Mouse (Mus musculus) yolk sac, embryonic 10.5 days (tissue): Measurements from ENCODE around the gene Hspa1b.
"Not testable (repeated sequence)": the region's sequence is repeated elsewhere in the genome, so short reads cannot be mapped to it uniquely, and the experiment has no call there.

ENCODE experiments used
- DNase-seq: peaks from one replicate; pipeline ENCODE4 v3.0.0-alpha.2; 2017; ENCODE audit warnings: low spot score

The Hspa1b gene

GRCm38 (mm10) chr17:34981690-34982180, 22.7 kb upstream of the Hspa1b start, which contains the start of gene Lsm2:
Lsm2 (plus strand) TSS chr17:34981862.
- peak; percentile 94 for DNase-seq

DNA sequence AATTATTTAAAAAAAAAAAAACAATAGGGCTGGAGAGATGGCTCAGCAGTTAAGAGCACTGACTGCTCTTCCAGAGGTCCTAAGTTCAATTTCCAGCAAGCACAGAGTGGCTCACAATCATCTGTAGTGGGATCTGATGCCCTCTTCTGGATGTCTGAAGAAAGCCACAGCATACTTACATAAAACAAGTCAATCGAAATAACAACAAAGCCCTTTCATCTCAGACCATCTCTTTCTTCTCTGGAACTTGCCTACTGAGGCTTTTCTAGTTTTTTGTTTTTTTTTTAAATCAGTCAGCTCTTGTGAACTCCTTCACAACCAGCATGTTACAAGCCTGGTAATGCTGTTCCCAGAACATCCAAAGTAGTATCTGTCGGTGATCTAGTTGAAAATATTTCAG, 21.6 kb upstream of the Hspa1b start:
- peak; percentile 72 for DNase-seq

- peak; percentile 31 for DNase-seq
Measured at GRCm38 (mm10) chr17:34979631-34980030, 20.6 kb upstream of the Hspa1b start.

- no peak for DNase-seq
Measured at GRCm38 (mm10) chr17:34978239-34978638, 19.2 kb upstream of the Hspa1b start.

- DNase-seq, result no peak
Measured at GRCm38 (mm10) chr17:34977000-34977399, 18.0 kb upstream of the Hspa1b start.

GRCm38 (mm10) chr17:34975581-34976492, 16.8 kb upstream of the Hspa1b start:
- DNase-seq, result no peak

- peak; percentile 83 for DNase-seq
Measured at GRCm38 (mm10) chr17:34972069-34972749, 13.2 kb upstream of the Hspa1b start, which contains the start of the genes Hspa1a and Hspa1l. Hspa1a (minus strand) TSS chr17:34972156. Hspa1l (plus strand) TSS chr17:34972703.

DNA sequence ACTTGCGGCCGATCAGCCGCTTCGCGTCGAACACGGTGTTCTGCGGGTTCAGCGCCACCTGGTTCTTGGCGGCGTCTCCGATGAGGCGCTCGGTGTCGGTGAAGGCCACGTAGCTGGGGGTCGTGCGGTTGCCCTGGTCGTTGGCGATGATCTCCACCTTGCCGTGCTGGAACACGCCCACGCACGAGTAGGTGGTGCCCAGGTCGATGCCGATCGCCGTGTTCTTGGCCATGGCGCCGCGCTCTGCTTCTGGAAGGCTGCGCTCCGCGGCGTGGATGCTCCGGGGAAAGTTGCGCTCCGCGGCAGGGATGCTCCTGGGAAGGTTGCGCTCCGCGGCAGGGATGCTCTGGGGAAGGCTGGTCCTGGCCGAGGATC, 12.6 kb upstream of the Hspa1b start:
- not testable (repeated sequence) for DNase-seq

DNA sequence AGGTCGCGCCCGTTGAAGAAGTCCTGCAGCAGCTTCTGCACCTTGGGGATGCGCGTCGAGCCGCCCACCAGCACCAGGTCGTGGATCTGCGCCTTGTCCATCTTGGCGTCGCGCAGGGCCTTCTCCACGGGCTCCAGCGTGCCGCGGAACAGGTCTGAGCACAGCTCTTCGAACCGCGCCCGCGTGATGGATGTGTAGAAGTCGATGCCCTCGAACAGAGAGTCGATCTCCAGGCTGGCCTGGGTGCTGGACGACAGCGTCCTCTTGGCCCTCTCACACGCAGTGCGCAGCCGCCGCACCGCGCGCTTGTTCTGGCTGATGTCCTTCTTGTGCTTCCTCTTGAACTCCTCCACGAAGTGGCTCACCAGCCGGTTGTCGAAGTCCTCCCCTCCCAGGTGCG, 11.8 kb upstream of the Hspa1b start:
- DNase-seq, result not testable (repeated sequence)

GRCm38 (mm10) chr17:34969822-34970221, 10.8 kb upstream of the Hspa1b start, which contains the start of gene Gm20481:
Gm20481 (plus strand) TSS chr17:34969912.
- DNase-seq, result not testable (repeated sequence)

GRCm38 (mm10) chr17:34965627-34966026, 6.6 kb upstream of the Hspa1b start:
- DNase-seq, result no peak

DNA sequence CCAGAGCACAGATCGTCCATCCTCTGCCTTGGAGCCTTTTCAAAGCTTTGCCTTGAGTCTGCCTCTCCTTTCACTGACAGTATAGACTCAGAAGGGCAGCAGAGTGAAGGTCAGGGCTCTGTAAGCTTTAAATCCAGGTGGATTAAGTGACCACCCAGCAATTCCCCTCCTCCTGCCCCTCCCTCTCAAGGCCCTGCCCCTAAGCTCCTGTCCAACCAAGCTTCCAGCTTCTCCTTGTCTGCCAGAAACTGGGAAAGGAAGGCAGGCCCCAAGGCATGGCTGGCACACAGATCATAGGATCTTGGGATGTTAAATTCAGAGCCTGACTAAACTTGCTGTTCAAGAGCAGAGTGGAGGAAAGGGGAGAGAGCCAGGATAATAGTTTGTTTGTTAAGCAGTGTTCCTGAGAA, 5.6 kb upstream of the Hspa1b start:
- peak; percentile 65 for DNase-seq

DNA sequence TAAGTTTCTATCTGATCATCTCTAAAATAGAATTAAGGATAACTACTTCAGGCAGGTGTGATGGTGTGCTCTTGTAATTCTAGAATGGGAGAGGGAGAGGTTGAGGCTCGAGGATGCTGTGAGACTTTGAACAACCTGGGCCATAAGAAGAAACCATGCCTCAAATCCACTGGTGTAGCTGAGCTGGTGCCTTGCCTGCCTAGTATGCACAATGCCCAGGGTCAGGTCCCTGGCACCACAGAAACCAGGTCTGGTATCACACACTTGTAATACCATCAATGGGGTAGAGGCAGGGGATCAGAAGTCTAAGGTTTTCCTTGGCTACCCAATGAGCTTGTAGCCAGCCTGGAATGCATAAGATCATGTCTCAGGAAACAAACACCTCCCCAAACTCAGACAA, 3.8 kb upstream of the Hspa1b start:
- no peak for DNase-seq

DNA sequence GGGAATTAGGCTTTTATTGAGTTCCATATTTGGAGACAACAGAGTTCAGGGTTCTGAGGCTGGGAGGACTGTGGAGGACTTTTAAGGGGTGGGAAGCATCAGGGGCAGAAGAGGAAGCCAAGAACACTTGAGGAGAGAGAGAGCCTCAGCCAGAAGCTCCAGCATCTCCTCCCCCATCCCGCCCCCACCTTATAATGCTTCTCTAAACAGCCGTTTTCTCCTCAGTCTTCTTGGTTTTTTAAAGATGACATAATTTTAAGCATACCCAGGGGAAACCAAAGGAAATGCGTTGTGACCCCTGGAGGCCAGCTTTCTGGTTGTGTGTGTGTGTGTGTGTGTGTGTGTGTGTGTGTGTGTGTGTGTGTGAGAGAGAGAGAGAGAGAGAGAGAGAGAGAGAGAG, 3.1 kb upstream of the Hspa1b start:
- DNase-seq, result no peak

DNA sequence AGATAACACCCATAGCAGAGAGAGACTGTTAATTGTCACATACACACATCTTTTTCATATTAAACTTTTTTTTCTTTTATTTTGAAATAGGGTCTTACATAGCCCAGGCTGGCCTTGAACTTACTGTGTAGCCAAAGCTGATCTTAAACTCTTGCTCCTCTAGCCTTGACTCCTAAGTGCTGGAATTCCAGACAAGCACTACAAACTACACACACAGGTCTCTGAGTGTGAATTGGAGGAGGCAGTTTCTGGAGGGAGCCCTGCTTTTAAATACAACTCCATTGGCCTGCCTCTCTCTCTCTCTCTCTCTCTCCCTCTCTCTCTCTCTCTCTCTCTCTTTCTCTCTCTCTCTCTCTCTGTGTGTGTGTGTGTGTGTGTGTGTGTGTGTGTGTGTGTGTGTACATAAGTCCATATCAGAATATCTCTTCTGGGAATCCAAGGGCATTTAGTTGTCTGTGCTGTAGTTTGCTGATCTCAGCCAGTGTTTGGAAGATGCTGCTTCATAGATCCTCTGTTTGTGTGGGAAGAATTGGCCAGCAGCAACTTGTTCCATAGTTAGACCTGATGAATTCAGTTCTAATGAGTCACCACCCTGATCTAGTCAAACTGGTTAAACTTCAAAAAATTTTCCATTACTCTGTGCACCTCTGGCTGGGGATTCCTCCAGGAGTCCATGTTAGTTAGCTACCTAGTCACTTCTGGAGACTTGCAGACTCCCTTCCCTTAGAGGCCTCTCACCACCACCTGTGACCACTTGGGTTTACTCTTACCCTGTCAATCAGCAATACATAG, 1.9 kb upstream of the Hspa1b start:
- DNase-seq, result no peak

- no peak for DNase-seq
Measured at GRCm38 (mm10) chr17:34959881-34960515, 960 bp upstream of the Hspa1b start.

- DNase-seq, result not testable (repeated sequence)
Measured at GRCm38 (mm10) chr17:34958734-34959129, 306 bp downstream of the Hspa1b start.

GRCm38 (mm10) chr17:34957966-34958365, 1.1 kb downstream of the Hspa1b start:
- DNase-seq, result not testable (repeated sequence)

DNA sequence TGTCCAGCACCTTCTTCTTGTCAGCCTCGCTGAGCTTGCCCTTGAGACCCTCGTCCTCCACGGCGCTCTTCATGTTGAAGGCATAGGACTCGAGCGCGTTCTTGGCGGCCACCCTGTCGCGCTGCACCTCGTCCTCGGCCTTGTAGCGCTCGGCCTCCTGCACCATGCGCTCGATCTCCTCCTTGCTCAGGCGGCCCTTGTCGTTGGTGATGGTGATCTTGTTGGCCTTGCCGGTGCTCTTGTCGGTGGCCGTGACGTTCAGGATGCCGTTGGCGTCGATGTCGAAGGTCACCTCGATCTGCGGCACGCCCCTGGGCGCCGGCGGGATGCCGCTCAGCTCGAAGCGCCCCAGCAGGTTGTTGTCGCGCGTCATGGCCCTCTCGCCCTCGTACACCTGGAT, 1.7 kb downstream of the Hspa1b start:
- not testable (repeated sequence) for DNase-seq

- DNase-seq, result no peak
Measured at GRCm38 (mm10) chr17:34956340-34956739, 2.7 kb downstream of the Hspa1b start.

DNA sequence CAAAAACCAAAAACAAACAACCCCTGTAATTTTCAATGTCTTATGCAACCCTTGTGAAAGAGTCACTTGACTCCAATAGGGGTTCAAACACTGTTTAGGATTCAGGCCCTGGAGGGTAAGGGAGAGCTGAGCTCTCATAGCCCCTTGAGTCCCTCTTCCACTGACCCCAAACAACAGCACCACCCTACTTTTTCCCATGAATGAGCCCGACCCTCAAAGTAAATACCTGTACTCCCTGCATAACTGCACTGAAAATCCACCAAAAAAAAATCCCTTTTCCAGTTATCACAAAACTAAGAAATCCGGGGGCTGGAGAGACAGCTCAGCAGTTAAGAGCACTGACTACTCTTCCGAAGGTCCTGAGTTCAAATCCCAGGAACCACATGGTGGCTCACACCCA, 3.2 kb downstream of the Hspa1b start:
- DNase-seq, result no peak
